Mouse (Mus musculus) monocyte, adult 2 months (primary cell): Measurements from ENCODE around the gene Slc6a17.

ENCODE experiments used
- DNase-seq, 2 experiments: peaks; one replicate each; pipeline ENCODE4 v3.0.0; 2022; ENCODE audit warnings: low spot score in 2 of 2, low read depth in 1 of 2

Gene Slc6a17

DNA sequence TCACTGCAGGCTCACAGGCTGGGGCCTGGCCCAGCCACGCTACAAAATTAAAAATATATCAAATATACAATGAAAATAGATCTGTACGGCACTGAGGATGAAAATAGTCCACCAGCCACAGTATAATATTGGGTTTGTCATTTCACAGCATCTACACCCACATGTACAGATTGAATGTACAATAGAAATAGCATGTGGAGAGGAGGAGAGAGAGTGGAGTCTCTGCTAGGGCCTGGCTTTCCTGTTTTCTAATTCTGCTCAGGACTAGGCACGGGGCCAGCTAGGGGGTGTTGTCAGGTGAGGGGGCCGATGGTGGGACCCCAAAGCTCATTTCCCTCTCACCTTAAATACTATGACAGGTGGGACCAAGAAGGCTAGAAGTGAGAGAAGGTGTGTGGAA lies 48.8 kb downstream of the Slc6a17 start:
- no peak for DNase-seq

DNA sequence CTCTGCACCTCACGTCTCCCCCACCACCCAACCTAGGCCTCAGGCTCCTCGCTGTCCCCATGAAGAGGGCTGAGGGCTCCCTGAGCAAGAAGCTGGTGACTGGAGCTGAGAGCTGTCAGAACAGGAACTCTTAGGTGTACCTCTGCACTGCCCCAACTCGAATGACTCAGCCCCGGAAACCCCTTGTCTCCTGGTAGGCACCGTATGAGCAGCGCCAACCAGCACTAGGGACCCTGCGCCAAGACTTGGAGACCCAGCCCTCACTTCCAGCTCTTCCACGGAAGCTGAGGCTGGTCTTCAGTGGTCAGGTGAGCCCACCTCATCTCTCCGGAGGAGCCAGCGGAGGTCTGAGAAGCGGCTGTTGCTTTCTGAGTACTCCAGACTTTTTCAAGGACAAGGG lies 49.7 kb downstream of the Slc6a17 start:
- no peak for DNase-seq

DNA sequence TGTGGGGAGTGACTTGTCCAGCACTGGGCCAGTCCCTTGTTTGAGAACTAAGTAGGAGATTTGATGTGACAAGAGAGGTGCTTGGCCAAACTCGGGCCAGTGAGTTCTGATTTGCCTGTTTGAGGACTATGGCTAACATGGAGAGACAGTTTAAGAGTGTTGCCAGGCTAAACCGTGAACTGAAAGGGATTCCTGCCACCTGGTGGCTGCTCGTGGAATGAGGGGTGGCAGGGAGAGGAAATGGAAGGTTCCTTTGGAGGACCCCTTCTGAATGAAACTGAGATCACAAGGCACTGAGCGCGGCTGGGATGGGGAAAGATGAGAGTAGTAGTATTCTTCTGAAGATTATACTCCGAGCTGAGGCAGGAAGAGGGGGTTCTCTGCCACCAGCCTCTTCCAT lies 51.2 kb downstream of the Slc6a17 start:
- DNase-seq: peak in 1 of 2 experiments; percentile 11

DNA sequence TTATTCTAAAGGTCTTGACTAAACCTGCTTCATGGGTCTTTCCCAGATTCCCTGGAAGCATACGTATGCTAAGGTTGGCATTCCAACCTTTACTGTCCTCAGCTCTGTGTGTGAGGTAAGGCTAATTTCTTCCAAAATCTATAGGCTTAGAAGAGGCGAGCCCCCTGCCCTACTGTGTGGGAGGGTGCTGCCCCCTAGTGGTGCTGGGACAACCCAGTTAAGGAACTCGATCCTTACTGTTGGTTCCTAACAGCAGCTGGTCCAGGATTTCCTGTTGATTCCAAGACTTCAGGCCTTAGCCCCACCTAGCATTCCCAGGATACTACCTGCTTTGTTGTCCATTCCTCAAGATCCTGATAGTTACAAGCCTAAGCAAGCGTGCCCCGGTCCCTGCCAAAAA lies 55.7 kb downstream of the Slc6a17 start:
- DNase-seq: peak in 1 of 2 experiments; percentile 16

DNA sequence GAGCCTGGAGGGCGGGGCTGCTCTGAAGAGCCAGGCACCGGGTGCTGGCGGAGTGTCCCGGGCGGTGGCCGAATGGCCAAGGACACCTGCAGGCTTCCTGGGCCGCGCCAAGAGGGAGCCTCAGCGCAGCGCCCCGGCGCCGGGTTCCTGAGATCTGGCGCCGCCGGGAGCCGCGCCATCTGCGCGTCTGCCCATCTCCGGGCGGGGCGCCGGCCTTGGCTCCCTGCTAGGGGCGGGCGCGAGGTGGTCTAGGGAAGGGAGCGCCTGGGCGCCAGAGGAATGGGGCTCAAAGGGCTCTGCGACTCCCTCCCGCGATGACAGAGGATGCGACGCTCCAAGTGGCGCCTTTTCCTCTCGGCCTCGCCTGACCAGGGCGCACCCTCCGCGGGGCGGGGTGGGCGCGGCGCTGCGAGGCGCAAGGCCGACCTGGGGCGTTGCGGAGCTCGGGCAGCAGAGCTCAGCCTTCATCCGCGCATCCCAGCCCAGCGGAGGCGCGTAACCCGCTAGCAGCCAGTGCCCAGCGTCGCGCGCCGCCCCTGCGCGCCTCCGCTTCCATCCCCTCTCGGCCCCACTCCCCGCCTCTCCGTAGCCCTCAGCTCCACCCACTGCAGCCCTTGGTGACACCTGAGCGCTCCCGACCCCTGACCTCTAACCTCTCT lies 57.9 kb downstream of the Slc6a17 start:
- DNase-seq: no peak

DNA sequence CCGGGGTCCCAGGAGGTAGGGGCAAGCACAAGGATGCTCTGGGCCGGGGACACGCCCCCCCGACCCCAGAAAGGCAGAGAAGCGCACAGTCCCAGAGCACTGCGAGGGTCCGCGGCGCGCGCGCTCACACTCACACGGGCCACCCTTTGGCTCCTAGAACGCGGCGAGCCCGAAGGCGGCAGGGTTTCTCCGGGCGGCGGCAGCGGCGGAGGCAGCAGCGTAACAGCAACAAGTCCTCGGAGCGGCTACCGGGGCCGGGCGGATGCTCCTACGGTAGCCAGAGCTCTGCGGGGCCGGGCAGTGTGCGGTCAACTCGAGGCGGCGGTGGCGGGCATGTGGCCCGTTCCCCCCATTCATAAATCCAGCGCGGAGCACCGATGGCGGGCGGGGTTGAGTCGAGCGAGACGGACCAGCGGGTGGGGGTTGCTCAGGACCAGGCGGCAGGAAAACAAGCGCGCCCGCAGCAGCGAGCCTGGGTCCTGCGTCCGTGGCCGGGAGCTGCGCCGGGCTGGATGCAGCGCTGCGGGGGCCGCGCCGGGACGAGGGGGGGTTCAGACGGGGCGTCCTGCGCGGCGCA lies 58.5 kb downstream of the Slc6a17 start, which contains the start of gene Kcnc4:
Gene Kcnc4 (minus strand): TSS at position 357 of the 577 bp plus-strand sequence.
- no peak for DNase-seq

DNA sequence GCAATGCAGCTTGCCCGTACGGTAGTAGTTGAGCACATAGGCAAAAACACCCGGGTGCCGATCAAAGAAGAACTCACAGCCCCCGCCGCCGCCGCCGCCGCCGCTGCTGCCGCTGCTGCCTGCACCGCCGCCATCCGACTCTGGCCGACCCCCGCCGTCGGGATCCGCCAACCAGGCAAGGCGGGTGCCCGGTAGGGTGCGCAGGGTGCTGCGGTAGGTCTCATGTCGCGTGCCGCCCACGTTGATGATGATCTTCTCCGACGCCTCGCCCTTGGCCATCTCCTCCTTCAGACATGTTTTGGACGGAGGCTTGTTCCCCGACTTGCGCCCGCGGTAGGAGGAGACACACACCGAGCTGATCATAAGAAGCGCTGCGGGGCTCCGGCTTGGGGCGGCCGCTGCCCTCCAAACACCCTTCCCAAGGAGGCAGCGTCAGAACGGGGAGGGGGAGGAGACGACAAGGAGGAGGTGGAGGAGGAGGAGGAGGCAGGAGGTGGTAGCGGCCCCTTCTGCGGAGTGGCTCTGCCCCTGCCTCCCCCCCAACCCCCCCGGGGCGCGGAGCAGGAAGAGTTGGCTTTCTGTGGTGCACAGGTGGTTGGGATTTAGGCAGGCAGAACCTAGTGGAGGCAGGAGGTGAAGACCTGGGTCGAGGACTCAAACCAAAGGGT lies 59.2 kb downstream of the Slc6a17 start:
- DNase-seq: no peak

DNA sequence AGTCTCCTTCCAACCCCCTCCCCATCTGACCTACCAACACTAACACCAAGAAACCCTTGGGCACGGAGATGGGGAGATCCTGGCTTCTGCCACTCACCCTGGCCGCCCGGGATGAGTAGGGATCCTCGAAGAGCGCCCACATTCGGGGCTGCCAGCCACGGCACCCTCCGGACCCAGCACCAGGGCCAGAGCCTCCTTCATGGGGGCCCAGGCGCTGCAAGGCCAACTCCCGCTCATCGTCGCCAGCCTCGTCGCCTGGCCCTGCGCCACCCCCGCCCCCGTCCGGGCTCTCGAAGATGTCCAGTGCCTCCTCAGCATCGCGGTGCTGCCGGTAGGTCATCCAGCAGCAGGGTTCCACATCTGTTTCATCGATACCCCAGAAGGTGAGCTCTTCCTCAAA lies 59.7 kb downstream of the Slc6a17 start:
- no peak for DNase-seq

DNA sequence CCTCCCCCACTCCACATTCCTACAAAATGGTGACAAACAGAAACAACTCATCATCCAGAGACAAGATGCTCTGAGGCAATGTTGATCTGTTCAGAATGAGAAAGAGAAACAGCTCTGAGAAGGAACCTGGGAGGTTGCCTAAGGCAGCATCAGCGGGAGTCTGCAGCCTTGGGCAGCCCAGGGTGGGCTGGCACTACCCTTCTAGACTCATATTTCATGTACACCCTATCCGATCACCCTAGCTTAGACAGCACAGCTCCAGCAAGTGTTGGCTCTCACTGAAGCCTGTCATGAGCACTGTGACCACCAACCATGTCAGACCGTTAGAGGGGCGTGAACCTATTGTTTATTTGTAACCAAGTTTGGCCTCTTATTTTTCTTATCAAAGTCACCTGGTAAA lies 63.5 kb downstream of the Slc6a17 start:
- no peak for DNase-seq

DNA sequence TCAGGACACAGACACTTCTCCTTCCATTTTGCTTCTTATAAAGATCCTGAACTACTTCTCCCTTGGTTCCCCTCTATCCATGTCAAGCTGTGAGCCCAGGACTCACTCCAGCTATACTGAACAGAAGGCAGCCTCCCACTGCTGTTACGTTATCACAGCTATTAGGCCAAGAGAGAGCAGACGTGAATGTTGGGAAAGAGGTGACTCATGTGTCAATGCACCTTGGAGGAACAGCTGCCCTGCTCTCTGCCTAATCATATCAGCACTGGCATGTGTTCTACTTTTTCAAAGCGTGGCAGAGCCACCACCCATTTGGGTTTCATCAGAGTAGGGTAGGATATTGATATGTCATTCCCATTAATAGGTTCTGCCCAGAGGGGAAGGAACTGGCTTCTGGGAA lies 71.0 kb downstream of the Slc6a17 start:
- DNase-seq: no peak

DNA sequence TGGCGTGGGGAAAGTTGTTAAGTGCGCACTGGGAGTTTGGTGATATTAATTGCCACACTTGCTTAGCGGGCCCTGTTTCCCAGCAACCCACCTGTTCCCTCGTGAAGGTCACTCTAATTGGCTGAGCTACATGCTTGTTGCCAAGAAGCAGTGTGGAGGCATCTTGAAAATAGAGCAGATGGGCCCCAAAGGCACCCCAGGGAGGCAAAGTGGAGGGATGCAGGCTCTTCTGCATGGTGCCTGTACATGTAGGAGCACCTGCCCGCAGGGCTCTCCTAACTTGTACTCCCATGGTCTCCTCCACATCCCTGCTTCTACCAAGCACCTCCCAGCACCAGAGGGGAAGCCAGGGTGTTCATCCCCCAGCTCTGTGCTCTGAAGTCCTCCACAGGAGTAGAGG lies 74.0 kb downstream of the Slc6a17 start:
- DNase-seq: no peak

DNA sequence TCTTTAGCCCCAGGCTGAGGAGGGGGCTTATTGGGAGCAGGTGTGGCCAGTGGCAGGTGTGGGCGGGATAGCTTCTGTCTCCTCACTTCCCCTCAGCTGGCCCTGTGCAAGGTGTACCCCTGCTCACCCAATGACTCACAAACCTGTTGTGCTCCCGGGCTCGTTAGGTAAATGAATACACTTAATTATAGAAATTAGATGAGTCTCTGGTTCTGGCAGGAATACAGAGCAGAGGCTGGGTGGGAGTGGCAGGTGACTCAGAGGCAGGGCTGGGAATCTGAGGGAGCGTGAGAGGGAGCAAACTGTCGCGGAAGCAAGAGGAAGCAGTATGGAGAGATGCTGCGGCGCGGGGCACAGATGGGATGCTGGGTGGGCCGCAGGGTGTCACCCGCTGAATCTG lies 75.6 kb downstream of the Slc6a17 start:
- DNase-seq: no peak

DNA sequence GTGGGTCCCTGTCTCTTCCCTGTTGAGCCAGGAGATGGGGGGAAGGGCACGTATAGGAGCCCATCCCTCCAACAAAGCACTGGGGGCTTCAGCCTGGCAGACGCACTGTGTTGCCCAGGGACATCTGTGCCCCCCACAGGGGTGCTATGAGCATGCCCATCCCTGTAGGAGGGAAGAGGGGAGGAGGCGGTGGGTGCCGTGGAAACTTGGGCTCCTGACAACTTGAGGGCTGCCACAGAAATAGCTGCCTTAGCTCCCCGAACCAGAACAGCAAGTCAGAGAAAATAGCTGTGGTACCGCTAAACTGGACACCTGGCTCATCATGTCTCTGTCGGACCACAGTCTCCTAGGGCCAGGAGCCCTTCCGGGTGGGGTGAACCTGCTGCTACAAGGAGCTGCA lies 76.5 kb downstream of the Slc6a17 start:
- no peak for DNase-seq

DNA sequence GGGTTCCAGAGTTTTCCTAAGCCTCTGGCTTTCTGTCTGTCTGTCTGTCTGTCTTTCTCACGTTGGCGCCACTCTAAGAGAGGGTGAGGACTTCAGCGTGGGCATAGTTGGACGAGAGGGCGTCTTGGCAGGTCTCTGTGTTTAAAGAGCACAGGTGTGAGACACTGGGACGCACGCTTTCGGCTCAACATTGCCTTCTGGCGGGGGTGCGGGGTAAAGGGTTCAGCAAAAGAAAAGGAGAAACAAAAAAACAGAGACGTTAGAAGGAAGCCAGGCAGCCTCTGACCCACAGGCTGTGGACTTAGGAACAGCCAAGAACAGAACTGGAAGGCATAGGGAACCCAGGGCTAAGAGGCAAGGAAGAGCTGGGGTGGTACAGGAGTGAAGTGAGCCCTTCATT lies 78.5 kb downstream of the Slc6a17 start:
- DNase-seq: no peak

DNA sequence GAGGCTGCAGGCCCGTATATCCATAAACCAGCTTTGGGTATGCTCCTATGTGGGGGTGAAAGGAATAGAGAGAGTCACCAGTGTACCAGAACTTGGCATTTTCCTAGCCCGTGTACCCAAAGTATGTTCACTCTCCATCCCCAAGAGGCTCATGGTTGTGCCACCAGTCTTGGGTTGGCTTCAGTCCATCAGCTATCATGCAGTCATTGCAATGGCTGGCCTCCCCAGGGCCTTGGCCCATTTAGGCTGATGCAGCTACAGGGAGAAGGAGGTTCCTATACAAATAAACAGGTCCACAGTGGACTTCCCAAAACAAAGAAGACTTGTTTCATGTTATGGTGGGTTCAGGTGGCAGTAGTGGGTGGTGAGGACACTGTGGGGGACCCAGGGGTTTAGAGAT lies 80.2 kb downstream of the Slc6a17 start:
- DNase-seq: no peak

DNA sequence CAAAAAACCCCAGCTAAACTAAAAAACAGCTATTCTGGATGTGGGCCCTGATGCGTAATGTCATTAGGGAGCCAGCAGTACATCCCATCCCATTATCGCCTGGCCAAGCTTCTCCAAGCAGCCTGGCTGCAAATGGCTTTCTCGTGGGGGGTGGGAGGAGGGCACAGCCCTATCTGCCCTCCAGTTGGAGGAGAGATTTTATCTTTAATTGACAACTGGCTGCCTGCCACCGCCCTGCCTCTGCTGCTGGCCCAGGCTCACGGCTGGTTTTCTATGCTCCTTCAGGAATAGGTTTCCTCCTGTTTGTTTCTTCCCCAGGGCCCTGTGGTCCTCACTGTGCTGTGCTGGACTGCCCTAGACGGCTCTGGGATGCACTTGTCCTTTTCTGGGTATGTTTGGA lies 81.4 kb downstream of the Slc6a17 start:
- DNase-seq: no peak

DNA sequence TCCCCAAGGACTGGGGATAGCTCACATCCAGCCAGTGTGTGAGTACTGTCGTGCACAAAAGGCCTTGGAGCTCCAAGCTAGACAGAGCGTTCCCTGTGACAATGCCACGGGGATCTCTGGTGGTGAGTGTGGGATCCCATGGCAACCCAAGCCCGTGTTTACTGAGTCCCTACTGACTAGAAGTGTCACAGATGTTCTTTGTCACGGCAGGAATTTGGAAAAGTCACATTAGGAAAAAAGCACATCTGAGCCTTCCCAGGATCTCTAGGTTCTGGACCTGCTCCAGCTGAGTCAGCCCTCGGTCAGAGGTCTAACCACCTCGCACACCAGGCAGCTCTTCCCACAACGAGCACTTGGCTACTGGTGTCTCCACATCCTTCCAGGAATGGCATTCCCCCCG lies 84.2 kb downstream of the Slc6a17 start:
- no peak for DNase-seq

DNA sequence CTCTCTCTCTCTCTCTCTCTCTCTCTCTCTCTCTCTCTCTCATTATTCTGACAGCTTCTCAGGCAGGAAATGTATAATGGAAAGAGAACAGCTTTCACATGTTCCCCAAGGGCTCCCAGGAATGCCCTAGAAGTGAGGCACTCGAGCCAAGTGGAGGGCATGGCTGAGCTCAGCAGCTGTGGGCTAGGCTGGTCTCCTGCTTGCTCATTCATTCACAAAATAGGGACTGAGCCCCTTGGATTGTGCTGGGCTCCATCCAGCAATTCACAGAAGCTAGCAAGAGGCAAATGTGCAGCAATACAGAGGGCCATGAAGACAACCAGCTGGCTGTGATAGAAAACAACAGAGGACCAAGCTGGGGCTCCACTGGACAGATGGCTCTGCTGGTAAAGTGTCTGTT lies 86.5 kb downstream of the Slc6a17 start:
- no peak for DNase-seq

DNA sequence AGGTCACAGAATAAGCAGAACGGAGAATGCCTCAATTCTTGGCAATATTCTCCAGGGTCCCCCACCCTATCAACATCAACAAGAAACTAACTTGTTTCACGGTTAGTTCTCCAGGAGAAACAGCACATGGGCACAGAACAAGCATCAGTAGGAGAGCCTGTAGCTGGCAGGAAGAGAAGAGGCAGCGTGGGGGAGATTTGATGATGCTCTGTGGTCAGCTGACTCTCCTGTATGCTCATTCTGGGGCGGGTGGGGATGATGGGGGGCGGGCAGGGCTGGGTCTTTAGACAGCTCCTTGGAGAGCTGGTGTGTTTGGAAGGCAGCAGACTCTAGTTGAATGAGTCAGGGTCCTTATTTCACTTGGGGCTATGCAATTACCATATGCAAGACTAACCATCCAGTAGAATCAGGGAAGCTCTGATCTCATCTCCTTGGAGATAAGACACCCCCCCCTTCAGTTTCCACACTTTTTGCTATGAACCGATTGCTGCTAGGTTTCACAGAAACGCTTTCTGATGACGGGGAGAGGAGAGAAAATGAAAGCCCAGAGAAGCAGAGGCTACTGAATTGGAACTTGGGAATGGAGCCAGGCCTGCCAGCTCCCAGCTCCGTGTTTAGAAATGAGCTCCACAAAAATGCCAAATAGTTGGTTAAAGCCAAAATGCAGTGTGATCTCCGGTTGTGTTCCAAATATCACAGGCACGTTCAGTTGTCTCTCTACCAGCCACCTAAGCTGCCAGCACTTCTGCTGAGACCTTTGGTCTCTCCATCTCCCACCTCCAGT lies 93.4 kb downstream of the Slc6a17 start:
- DNase-seq: no peak

DNA sequence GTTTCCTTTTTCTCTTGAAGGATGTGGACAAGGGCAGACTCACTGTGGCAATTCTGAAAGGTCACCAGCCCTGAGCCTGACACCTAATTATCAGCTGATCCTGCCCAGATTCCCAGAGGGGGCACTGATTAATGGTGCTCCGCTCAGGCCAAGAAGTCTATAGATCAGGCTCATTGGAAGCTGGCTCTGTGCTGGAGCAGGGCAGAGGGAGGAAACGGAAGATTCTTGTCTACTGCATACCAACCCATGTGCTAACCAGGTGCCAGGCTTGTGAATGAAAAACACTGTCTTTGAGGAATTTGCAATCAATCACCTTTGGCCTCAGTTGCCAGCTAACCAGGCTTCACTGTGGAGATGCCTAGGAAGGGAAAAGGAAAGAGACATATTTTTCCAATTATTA lies 97.7 kb downstream of the Slc6a17 start:
- DNase-seq: no peak
